Mouse (Mus musculus) v-Abl transformed pro-B cells (cell line): Measurements from ENCODE around the gene Zfp428.
"Not testable (repeated sequence)": the region's sequence is repeated elsewhere in the genome, so short reads cannot be mapped to it uniquely, and the experiment has no call there.

Source experiments
- in situ Hi-C, 2 experiments: fragments of 400-800 bp; cut with MboI; formaldehyde crosslinking; loops; one replicate each; pipeline ENCODE4 v1.15.1; 2025; ENCODE audit not compliant: unreplicated experiment in 2 of 2

Gene Zfp428

DNA sequence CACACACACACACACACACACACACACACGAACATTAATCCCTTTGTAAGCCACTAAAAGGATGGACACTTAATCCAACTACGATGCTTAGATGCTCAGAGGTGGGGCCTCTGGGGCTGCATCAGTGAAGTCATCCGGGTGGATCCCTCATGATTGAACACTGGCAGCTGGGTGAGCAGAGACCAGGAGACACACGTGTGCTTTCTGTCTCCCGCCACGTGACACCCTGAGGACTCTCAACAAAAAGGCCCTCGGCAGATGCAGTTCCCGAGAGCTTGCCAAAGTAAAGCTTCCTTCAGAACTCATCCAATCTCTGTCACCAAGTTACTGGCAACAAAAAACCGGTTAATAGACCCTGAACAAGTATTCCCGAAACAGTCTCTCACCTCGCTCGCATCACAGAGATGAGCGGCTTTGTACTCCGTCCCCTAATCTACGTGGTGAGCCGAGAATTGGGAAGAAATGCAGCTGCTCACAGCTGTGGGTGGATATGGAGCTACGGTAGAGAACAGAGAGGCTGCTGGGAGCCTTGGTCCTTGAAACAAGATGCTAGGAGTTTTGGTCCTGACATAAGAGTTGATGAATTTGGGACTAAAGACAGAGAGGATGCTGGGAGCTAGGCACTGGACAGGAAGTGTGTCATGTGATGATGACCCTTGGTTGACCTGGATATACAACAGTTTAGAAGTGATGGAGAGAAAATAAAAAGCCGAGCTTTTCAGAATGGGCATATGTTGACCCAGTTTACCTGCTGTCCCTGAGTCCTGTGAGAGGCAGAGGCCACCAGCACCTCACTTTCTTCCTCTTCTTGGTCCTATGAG is 26.5 kb upstream of the Zfp428 start:
- in situ Hi-C loops = no loop called here

DNA sequence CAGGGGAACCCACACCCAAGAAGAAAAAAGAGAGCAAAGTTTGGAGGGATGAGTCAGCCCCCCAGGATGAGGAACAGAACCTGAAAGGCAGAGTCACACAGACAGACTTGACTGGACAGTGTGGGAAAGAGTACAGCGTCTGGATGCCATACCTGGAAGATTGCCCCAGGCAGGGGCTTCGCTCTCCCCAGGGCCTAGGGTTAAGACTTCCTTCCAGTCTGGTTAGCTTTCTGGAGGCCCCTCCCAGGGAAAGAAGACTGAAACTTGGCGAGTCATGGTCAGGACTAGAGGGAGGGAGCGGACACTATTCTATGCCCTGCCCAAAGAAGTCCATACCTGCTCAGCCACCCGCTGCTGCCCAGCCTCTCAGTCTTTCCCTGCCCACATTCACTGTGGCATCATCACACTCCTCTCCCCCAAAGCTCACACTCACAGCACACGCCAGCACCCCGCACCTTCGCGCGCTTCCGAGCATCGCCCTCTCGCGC is 25.8 kb upstream of the Zfp428 start:
- in situ Hi-C loops = no loop called here

DNA sequence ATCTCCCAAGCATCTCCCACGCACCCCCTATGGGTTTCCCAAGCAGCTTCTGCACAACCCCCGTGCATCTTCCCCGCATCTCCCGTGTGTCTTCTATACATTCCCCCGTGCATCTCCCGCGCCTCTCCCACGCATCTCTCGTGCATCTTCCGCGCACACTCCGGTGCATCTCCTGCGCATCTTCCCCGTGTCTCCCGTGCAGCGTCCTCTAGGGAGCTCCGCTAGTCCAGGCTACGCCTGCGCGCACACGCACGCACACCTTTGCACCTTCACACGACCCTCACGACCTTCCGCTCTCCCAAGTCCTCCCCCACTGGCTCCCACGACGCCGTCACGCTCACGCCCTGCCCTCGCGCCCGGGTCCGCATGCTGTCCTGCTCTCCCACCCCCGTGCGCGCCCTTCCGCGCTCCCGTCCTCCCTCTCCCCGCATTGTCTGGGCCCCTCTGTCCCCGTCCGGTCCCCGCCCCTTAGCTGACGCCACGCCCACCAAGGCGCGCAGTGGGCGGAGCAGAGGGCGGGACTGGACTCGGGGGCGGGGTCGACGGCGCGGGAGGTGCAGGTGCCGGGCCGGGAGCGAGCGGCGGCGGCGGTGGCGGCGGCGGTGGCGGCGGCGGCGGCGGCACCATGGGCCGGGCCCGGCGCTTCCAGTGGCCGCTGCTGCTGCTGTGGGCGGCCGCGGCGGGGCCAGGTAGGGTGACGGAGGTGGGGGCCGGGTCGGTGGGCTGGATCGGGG is 25.2 kb upstream of the Zfp428 start, which contains the start of gene Cadm4:
Gene Cadm4, plus strand, starts transcription at position 550 of the 734 bp plus-strand sequence.
- in situ Hi-C loops = no loop called here

GRCm38 (mm10) chr7:24482208-24483020 is 24.4 kb upstream of the Zfp428 start:
- in situ Hi-C loops = no loop called here

DNA sequence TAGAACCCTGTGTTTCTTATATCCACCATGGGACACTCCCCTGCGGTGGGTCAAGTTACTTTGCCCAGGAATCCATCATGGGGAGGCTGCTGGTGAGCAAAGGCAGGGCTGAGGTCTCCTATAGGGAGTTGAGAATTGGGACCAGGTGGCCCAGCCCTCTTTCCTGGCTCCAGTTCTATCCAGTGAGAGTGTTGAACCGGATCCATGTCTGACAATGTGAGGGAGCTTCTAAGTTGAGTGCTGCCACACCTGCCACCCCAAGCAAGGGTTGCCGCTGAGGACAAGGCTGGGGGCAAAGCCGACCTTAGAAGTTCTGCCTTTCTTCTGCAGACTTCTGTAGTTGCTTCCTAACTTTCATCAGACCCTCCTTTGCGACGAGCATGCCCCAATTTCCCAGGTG is 23.5 kb upstream of the Zfp428 start:
- in situ Hi-C loops = not testable (repeated sequence)

- in situ Hi-C loops = no loop called here
Observed at GRCm38 (mm10) chr7:24485481-24485880, 21.3 kb upstream of the Zfp428 start.

DNA sequence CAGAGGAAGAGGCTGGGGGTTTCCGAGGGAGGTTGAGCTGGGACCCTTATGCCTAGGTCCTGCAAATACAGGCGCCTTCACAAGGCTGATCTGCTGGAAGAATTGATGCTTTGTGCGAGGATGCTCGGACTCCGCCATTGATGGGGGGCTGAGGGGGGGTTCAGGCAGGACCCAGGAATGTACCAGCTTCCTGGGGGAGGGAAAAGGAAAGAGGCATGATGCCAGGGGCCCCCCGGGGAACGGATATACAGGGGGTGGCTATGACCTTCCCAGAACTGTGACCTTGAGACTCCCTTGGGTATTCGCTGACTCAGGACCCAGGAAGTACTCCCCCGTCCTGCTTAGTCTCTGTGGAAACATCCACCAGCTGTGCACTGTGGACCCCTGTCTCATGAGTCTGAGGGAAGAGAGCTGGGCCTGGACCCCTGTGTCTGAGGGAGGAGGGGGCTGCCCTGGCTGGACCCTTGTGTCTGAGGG is 20.1 kb upstream of the Zfp428 start:
- in situ Hi-C loops = no loop called here

DNA sequence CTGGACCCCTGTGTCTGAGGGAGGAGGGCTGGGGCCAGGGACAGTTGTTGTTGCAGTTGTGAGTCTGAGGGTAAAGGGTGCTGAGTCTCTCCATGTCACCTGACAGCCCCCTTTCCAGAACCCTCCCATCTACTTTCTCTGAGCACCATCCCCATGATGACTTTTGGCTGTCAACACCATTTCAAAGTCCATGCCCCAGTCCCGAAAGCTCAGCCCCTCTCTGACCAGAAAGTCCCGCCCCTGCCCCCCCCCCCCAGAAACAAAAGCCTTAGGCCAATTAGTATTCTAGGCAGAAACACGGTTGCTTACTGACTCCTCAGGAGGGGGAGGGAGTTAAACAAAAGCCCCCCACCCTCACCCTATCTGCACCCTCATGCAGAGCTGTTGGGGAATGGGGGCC is 19.4 kb upstream of the Zfp428 start:
- in situ Hi-C loops = no loop called here

- in situ Hi-C loops = no loop called here
Observed at GRCm38 (mm10) chr7:24488303-24488702, 18.5 kb upstream of the Zfp428 start.

- in situ Hi-C loops = no loop called here
Observed at GRCm38 (mm10) chr7:24499856-24500577, 6.8 kb upstream of the Zfp428 start.

GRCm38 (mm10) chr7:24500929-24501328 is 5.9 kb upstream of the Zfp428 start:
- in situ Hi-C loops = no loop called here

DNA sequence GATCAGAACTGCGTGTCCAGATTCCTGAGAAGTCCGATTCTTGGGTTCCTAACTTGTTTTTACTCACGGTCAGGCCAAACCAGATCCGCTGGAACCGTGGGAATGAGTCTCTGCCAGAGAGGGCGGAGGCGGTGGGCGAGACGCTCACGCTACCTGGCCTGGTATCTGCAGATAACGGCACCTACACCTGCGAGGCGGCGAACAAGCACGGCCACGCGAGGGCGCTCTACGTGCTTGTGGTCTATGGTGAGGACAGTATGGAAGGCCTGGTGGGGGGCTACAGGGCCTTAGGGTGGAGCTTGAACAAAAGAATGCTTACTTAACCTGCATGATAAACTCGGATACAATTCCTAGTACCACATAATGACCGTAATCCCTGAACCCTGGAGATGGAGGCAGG is 5.3 kb upstream of the Zfp428 start:
- in situ Hi-C loops = no loop called here

DNA sequence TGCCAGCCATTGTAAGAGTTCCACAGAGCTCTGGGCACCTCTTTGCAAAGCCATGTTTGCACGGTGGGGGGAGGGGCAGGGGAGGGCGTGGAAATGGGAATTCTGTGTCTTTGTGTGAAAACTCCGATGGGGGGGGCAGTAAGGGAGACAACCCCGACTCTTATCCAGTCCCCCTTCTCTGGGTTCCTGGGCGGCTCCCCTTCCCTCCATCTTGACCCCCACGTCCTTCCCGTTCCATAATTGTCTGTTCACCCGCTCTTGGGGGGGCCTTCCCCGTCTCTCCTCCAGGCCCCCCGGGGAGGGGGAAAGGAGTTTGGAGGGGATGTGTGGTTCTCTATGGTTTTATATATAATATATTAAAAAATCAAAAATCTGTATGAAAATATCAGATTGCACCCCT is 2.8 kb upstream of the Zfp428 start:
- in situ Hi-C loops = no loop called here

DNA sequence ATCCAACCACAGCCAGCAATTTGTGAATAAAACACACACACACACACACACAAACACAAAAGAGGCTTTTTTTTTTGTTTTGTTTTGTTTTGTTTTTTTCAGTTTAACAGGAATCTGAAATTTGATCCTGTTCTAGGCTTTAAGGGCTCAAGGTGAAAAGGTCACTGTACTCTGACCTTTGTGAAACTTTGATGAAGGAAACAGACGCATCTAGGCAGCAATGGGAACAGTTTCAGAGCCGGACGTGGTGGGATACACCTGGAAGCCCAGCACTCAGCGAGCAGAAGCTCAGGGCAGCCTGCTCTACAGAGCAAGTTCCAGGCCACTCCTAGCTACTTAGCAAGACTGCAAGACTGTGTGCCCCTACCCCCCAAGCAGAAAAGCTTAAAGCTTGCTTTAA is 1.9 kb upstream of the Zfp428 start:
- in situ Hi-C loops = no loop called here

DNA sequence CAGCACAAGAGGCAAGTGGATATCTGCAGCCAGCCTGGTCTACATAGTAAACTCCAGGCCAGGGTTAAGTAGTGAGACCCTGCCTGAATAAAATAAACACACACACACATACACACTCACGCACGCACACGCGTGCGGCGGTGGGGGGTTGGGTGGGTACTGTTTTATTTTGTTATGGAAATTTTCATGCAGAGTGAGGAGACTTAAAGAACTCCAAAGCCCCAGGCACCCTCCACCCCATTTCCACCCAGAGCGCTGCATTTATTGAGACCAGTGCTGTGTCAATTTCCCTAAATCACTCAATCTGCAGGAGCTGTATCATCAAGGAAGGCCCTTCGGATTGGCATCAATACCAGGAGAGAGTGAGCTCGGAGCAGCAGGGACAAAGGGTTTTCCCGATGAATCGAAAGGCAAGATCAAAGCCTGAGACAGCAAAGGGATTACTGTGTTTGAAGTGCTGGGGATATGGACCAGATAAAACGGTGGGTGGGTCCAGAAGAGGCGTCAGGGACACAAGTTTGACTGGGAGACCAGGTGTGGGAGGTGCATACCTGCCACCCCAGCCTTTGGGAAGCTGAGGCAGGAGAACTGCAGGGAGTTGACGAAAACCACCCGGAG is 1.2 kb upstream of the Zfp428 start:
- in situ Hi-C loops = no loop called here

- in situ Hi-C loops = no loop called here
Observed at GRCm38 (mm10) chr7:24506065-24506459, 744 bp upstream of the Zfp428 start.

DNA sequence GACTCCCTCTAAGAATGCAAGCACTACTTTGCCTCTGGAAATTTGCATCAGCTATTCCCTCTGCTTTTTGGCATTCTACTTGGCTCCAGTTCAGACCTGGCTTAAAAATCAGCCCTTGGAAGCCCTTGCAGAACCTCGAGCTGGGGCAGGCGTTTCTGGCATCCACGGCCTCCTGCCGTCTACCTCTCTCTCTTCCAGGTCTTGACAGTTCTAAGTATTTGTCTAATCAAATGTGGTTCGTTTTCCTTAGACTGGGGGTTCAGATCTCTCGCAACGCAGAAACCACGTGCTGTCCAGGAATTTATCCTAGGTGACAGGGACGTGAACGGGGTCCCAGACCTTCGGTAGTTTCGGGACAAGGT is 349 bp upstream of the Zfp428 start:
- in situ Hi-C loops = no loop called here

DNA sequence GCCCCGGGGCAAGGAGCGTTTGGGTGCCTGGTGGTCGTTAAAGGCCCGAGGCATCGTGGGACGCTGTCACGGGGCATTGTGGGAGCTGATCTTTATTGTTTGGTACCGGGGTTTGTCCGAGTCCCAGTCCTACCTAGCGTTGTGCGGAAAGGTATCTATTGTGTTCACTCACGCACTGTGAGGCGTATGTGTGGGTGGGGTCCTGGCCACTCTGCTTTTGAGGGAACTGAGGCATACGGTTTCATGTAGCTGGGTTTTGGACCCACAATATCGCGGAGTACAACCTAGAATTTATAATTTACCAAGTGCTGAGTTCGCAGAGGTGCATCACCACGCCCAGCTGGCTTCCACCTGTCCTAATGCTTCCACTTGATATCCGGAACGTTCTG is 914 bp downstream of the Zfp428 start:
- in situ Hi-C loops = no loop called here

DNA sequence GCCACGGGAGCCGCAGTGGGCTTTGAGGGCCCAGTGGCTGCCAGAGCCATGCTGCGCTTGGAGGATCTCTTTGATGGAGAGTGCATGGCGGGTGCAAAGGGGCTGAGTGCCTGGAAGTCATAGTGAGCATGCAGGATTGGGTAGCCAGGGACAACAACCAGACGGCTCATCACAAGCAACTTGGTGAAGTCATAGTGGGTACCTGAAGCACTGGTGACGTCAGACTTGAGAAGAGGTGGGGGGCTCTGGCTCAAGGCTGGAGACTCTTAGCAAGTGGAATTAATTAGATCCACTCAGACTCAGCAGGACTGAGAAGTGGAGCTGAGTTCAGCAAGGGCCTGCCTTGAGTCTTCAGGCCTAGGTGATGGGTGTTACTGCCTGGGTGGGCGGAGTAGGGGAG is 5.5 kb downstream of the Zfp428 start, which contains the start of gene AC161166.1:
Gene AC161166.1, minus strand, starts transcription at position 101 of the 400 bp plus-strand sequence.
- in situ Hi-C loops = loop anchor here in 1 of 2 experiments (10.0 kb wide), 1 partner anchor 52 kb away; no protein-coding TSS in a partner anchor

- in situ Hi-C loops = loop anchor here in 1 of 2 experiments (10.0 kb wide), 1 partner anchor 48 kb away; no protein-coding TSS in a partner anchor
Observed at GRCm38 (mm10) chr7:24516319-24516718, 9.5 kb downstream of the Zfp428 start.
